Mouse (Mus musculus) monocyte, adult 5-6 weeks (primary cell): ENCODE results near the gene Kctd5. TPM values are rescaled to one million over a fixed set of nuclear protein-coding genes. Genes with fewer than 3 reads are reported as not detected.

ENCODE experiments used
- ATAC-seq: fragments of 153-309, 156-312 bp; replicated peaks from 2 replicates; pipeline ENCODE4 v1.8.0; 2017; ENCODE audit warnings: mild to moderate bottlenecking; ENCODE audit not compliant: low TSS enrichment, insufficient number of reproducible peaks, severe bottlenecking, poor library complexity, low FRiP score
- total RNA-seq: library from RNA; stranded (forward); fragments of 200-1000, 200-491, 200-594 nt; gene quantifications from 3 replicates; pipeline ENCODE4 v1.2.3, GENCODE M21; 2017

Kctd5 gene
- total RNA-seq, 1 experiment from 2014 or later: 15.4 TPM

DNA sequence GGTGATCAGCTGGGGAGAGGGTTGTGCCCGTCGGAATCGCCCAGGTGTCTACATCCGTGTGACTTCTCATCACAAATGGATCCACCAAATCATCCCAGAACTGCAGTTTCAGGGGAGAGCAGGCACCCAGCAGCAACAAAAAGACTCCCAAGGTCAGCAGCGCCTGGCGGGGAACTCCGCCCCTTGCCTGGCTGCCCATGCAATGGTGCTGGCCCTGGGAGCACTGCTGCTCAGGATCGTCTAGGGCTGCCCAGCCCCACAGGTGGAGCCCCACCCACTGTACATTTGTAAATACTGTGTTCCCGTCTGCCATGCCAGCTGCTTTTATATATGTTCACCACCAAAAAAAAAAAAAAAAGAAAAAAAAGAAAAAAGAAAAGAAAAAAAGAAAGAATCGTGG lies 27.7 kb downstream of the Kctd5 start:
- no peak for ATAC-seq

DNA sequence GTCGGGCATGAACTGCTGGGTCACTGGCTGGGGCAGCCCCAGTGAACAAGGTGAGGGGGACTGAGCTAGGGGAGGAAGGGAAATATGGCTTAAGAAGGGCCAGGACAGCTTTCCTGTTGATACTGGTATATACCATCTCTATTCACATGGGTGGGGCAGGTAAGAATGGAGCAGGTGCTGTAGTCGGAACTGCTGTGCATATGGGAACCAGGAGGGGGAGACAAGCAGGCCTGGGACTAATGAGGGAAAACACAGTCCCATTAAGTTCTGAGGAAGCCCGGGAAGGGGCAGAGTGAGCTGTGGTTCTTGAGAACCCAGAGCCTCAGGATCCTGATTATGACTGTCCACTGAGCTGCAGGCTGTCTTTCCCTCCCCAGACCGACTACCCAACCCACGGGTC lies 28.8 kb downstream of the Kctd5 start:
- no peak for ATAC-seq

DNA sequence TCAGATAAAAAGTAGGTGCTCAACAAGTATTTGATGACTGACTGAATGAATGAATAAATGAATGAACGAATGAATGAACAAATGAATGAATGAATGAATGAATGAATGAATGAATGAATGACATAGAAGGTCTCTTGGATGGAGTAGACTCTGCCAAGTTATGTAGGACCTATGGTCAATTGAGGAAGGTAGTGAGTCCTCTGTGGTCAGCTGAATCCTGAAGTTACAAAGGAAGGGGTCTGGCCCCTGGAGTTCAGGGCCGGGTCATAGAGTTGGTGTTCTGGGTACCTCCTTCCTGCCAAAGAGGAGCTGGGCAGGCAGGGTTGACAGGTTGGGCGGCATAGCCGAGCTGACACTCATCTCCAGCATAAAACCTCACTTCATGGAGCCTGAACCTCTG lies 35.4 kb downstream of the Kctd5 start, which contains the start of gene Prss27:
Gene Prss27 (plus strand): TSS at position 301 of the 400 bp plus-strand sequence.
- ATAC-seq: no peak

- ATAC-seq: peak; percentile 71
Measured at GRCm38 (mm10) chr17:24037360-24037759, 35.9 kb downstream of the Kctd5 start.

- peak; percentile 54 for ATAC-seq
Measured at GRCm38 (mm10) chr17:24036954-24037353, 36.3 kb downstream of the Kctd5 start.

- no peak for ATAC-seq
Measured at GRCm38 (mm10) chr17:24035087-24035486, 38.2 kb downstream of the Kctd5 start.

GRCm38 (mm10) chr17:24030551-24030950 lies 42.7 kb downstream of the Kctd5 start:
- ATAC-seq: no peak

DNA sequence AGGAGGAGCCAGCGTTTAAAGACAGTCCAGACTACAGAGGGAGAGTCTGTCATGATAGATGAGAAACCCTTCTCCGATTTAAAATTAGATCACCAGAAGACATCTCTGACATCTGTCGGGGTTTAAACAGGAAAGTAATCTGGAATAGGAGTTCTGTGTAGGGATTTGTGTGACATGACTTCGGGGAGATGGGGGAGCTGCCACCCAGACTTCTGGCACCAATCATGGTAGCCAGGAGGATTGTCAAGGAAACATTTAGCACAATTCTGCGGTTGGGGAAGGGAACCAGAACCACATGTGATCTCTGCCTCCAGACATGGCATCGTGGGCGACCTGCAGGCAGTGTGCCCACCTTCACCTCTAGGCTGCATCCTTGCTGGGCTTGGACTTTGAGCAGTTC lies 43.8 kb downstream of the Kctd5 start:
- ATAC-seq: no peak

- 0 out of 2 replicates have a peak, but pooled peaks have one; percentile 17 for ATAC-seq
Measured at GRCm38 (mm10) chr17:24021375-24022199, 51.7 kb downstream of the Kctd5 start.

DNA sequence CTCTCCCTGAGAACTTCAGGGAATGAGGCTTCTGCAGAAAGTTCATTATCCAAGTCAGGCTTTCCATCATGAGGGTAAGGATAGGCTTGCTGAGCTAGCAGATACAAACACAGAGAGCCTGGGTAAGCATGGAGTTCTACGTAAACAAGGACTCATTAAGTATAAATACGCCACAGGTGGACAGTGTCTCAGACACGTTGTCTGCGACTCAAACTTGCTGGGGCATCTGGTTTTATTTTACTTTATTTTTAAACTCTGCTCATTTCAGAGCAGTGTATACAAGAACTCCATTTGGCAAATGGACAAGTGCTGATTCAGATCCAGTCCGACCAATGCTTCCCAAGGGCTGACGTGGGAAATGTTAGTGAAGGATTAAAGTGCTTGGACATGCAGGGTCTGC lies 52.6 kb downstream of the Kctd5 start:
- ATAC-seq: no peak

GRCm38 (mm10) chr17:24015727-24016126 lies 57.6 kb downstream of the Kctd5 start:
- ATAC-seq: peak; percentile 73

GRCm38 (mm10) chr17:24014433-24014965 lies 58.8 kb downstream of the Kctd5 start:
- no peak for ATAC-seq

DNA sequence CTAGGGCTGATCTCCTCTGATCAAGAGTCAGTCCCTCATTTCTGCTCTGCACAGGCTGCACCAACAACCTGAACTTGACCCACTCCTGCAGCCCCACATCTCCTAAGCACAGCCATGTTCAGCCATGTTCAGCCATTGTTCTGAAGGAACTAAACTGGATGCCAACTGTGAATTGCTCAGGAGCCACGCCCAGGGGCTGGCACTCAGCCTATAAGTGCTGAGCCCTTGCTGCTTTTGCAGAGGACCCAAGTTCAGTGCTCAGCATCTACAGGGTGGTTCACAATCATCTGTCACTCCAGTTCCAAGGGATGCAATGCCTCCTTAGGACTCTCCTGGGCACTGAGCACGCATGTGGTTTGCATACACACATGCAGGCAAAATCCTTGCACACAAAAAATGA lies 60.4 kb downstream of the Kctd5 start:
- ATAC-seq: no peak

DNA sequence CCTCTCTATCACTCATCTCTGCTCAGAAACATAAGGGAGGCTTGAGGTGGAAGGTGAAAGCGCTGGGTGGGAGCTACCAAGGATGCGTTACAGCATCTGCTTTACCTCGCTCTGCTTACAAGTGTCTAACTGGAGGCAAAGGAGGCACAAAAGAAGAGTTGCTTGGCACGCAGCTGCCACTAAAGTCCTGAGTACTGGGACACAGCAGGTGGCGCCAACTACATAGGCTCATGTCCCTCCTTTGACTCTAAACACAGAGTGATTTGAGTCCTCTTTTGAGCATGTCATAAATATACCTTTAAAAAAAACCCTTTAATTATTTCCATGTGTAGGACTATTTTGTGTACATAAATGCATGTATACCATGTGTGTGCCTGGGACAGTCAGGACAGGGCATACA lies 63.7 kb downstream of the Kctd5 start:
- ATAC-seq: no peak

GRCm38 (mm10) chr17:24008105-24008504 lies 65.2 kb downstream of the Kctd5 start:
- ATAC-seq: no peak

GRCm38 (mm10) chr17:24007391-24007790 lies 65.9 kb downstream of the Kctd5 start:
- peak; percentile 94 for ATAC-seq

- peak; percentile 71 for ATAC-seq
Measured at GRCm38 (mm10) chr17:24006930-24007329, 66.4 kb downstream of the Kctd5 start.

DNA sequence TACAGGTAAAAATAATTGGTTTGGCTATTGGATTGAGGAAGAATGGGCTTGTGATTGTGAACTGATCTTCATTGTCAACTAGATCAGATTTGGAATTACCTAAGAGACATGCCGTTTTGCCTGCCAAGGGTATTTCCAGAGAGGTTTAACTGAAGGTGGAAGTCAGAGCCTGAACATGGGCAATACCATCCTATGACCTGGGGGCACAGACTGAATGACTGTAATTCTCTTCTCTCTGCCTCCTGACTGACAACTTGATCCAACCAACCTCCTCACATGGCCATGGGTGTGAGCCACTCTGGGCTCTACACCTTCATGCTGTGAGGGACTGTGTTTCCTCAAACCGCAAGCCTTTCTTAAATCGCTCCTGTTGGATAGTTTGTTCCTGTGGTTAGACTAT lies 68.2 kb downstream of the Kctd5 start:
- ATAC-seq: no peak

DNA sequence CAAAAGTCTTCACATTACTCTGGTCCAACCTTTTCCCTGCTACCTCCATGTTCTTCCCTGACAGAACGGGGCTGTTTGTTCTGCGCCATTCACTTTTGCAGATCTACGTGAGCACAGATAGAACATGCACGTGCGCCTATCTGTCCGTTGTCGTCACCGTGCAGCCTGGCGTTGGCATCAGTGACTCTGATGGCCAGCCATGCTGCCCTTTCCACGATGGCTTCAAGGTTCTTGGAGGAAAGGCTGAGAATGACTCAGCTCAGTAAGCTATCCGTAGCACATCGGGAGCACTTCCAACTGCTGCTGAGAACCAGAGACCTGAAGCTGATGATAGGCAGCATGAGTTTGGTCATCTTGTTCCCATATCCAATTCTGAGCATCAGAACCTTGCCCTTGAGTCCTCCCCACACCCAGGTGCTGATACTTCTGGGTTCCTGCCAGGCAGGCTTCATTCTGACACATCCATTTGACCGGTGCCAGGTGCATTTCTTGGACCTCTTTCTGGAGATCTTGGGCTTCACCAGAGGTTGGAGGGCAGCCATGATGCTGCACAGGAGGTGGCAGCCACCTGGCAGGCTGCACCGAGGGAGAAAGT lies 69.1 kb downstream of the Kctd5 start:
- ATAC-seq: no peak

GRCm38 (mm10) chr17:24000404-24000803 lies 72.9 kb downstream of the Kctd5 start:
- no peak for ATAC-seq
